Mouse (Mus musculus) adrenal gland, postnatal 36 days (tissue): ENCODE data around the gene Rbms2. TPM values are rescaled to one million over a fixed set of nuclear protein-coding genes. Genes with fewer than 3 reads are reported as not detected.
"Not testable (repeated sequence)": the region's sequence is repeated elsewhere in the genome, so short reads cannot be mapped to it uniquely, and the experiment has no call there.

Experiments used
- DNase-seq, 2 experiments: peaks; one replicate each; pipeline ENCODE4 v3.0.0; 2021; ENCODE audit warnings: mixed read lengths in 1 of 2
- long read RNA-seq, 2 experiments: library from polyadenylated mRNA; stranded (forward); transcript quantifications; one replicate each; pipeline ENCODE4 v2.0.0; 2021; ENCODE audit warnings: borderline sequencing depth in 2 of 2
- total RNA-seq, 2 experiments: library from RNA; stranded (reverse); gene quantifications; 2 replicates each; pipeline ENCODE4 v1.2.3; 2021

The Rbms2 gene
- total RNA-seq = 100 to 1,000 TPM in 1 of 2 experiments, 10 to 100 TPM in 1; 79.9 to 101 TPM
- long read RNA-seq, experiment 1, transcript Rbms2-201 (13 exons, 1,481 nt) = major isoform, 16 of 37 reads
- long read RNA-seq, experiment 1, partial matches to known transcripts = 16 of 37 reads
- long read RNA-seq, experiment 1, other reads (novel, unspliced or antisense) = 4 of 37 reads
- long read RNA-seq, experiment 2, transcript Rbms2-201 (13 exons, 1,481 nt) = major isoform, 13 of 31 reads
- long read RNA-seq, experiment 2, partial matches to known transcripts = 5 of 31 reads
- long read RNA-seq, experiment 2, other reads (novel, unspliced or antisense) = 10 of 31 reads

DNA sequence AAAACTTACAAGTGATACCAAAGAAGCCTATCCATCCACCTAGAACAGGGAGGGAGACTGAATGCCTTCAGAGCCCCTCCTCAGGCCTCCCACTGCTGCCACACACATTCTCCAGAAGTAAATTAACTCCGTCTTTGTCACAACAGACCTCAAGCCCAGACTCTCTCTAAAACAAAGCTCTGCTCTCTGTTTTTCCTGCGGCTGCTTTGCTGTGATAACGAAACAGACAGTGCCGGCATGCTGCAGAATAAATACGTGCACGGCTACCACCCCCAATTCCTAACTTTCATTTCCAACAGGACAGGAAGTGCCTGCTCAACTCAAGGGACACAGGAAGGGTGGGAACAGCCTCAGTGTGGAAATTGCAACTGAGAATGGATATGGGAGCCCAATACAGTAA is at the start of gene Rbms2:
Gene Rbms2, minus strand, starts transcription at position 309 of the 400 bp plus-strand sequence.
- DNase-seq = peak; percentile 32 to 34

DNA sequence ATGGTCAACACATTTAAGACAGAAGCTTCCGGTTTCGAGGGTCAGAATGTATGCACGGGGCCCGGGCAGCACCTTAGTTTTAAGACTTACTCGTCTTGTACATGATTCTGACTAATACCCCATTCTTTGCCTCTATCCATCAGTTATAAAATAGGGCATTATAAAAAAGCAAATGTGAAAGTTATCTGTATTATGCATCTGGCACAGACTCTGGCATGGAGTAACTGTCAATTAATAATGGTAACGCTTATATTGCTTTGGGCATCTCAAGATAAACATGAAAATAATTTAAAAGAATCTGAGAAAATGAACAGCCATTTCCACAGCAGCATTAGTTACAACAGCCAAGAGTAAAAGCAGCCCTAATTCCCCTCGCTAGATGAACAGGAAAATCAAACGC is 47.9 kb upstream of the Rbms2 start:
- no peak for DNase-seq

DNA sequence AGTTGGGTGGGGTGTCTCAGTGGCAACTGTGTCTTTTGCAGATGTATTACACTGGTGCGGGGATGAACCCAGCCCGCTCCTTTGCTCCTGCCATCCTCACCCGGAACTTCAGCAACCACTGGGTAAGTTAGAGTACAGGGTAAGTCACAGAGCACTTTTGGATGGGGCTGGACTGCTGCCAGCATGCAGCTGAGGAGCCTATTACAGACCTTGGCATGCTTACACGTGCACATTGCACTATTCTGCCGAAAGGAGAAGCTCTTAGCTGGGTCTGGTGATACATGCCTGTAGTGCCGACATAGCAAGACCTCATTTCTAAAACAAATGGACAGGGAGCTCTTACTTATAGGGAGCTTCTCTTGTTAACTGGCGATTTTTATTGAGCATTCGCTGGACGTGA is 47.5 kb upstream of the Rbms2 start:
- DNase-seq = no peak

DNA sequence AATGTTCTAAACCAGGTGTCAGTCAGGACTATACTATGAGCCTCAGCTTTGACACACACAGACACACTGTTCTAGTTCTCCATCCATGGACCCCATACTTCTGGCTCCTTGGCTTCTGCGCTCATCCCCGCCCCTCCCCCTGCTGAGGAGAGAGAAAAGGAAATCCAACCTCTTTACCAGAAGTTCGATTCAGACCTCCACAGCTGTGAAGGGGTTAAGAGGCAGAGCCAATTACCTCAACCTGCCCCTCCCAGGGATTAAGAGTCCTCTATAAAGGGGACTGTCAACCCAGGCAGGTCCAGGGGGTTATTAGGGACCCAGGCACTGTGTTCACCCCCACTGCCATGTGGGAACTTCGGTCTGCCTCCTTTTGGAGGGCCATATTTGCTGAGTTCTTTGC is 45.4 kb upstream of the Rbms2 start, which contains the start of gene Mip:
Gene Mip, plus strand, starts transcription at position 301 of the 400 bp plus-strand sequence.
- DNase-seq = no peak

DNA sequence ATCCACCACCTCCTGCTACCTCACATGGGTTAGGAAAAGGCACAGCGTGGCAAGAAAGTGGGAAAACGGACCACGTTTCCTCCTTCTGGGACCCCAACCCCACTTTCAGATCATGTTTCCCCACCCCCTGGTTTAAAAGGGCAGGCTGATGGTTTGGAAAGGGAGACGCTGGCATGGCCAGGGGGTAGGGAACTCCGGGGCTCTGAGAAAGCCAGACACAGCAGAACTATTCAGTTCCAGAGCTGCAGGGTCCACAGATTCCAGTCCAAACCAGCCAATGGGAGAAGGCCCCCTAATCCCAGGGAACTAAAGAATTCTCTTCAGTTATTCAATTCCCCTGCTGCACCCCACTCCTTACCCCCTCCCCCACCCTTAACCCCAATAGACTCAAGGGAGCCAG is 45.0 kb upstream of the Rbms2 start:
- DNase-seq = no peak

DNA sequence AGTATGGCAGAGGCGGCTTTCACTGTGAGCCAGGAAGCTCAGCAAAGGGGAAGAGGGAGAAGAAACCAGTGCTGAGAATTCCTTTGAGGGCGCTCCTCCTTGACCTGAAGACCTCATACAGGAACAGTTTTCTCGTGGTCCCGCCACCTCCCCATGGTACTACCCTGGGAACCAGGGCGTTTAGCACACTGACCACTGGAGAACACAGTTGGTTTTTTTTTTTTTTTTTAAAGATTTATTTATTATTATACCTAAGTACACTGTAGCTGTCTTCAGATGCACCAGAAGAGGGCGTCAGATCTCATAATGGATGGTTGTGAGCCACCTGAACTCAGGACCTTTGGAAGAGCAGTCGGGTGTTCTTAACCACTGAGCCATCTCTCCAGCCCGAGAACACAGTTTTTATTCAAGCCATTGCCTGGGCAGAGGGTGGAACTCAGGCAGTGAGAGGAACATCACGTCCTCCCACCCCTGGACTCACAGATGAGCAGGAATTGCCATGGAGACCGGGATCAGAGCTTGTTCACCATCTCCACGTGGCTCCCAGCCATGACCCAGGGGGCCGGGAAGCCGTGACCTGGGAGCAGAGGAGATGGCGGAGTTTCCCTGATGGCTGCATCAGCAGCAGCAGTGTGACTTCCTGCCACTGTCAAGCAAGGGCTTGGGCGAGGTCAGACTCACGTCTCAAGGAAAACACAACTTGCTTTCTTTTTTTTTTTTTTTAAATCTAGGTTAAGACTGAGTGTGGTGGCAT is 41.6 kb upstream of the Rbms2 start:
- DNase-seq = peak; percentile 14 to 35

DNA sequence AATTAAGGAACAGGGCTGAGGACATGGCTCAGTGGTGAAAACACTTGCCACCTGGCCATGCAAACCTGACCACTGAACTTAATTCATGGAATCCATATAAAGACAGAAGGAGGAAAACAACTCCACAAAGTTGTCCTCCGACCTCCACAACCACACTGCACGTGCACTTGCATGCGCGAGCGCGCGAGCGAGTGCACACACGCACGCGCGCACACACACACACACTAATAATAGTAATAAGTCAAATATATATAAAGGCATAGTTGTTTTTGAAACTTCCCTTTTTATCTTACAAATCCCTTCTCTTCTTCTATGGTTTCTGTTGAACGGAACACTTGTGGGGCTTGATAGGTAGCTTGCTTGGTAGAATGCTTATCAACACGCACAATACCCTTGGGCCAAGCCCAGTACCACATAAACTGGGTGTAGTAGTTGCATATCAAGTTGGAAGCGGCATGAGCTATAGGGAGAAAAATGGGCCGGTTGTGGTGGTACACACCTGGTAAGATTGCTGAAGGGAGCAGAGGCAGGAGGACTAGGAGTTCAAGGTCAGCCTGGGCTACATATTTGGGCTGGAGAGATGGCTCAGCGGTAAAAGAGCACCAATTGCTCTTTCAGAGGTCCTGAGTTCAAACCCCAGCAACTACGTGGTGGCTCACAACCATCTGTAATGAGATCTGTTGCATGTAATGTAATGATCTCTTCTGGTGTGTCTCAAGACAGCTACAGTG is 38.5 kb upstream of the Rbms2 start:
- no peak for DNase-seq

DNA sequence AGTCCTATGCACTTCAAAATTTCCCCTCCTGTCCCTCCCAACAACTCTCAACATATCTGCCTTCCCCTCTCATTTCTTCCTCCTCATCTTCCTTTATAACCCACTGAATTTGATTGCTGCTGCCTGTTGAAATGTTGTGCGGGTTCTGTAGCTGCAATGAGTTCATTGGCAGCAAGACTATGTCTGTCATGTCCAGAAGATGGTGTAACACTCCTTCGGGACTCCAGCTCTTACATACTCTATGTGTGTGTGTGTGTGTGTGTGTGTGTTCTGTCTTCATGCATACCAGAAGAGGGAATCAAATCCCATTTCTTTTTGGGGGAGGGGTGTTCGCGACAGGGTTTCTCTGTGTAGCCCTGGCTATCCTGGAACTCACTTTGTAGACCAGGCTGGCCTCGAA is 34.9 kb upstream of the Rbms2 start:
- DNase-seq = no peak

DNA sequence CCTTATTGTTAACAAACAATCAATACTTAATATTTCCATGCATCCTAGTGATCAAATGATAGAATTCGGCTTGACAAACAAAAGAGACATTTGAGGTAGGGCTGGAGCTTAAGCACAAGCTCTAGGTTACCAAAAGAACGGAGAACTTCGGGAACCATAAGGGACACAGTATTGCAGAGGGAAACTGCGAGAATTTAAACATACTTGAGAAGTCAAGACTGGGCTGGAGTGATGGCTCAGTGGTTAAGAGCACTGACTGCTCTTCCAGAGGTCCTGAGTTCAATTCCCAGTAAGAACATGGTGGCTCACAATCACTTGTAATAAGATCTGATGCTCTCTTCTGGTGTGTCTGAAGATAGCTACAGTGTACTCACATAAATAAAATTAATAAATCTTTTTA is 34.0 kb upstream of the Rbms2 start:
- not testable (repeated sequence) for DNase-seq

DNA sequence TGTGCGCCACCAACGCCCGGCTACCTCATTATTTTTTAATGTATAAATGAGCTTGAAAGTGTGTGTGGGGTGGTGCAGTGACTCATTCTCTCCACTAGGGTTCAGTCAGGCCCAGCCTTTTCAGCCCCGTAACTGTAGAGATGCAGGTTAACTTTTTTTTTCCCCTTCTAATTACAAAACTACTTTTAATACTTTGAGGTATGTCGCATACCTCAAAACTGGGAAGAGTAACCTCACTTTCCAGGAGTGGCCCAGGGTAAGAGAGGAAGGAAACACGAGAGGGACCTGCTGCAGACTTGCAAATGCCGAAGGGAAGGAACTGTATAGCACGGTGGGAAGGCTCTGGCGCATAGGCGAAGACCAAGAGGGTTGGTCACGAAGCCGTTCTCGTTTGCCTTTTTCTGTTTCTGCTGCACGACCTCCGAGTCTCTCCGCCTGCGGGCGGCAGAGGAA is 32.8 kb upstream of the Rbms2 start:
- DNase-seq = peak; percentile 43 to 71

DNA sequence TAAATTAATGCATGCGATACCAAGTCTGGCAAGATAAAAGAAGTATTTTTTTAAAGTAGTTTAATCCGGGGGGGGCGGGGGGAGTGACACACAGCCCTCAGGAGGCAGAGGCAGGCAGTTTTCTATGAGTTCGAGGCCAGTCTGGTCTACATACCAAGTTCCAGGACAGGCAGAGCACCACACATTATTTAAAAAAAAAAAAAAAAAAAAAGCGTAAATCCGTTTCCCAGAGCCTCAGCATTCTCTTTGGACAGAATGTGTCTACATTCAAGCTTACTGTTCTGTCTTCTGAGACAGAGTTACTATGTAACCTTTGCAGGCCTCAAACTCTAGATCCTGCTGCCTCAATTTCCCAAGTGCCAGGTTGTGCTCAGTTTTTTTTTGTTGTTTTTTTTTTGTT is 32.1 kb upstream of the Rbms2 start:
- no peak for DNase-seq

DNA sequence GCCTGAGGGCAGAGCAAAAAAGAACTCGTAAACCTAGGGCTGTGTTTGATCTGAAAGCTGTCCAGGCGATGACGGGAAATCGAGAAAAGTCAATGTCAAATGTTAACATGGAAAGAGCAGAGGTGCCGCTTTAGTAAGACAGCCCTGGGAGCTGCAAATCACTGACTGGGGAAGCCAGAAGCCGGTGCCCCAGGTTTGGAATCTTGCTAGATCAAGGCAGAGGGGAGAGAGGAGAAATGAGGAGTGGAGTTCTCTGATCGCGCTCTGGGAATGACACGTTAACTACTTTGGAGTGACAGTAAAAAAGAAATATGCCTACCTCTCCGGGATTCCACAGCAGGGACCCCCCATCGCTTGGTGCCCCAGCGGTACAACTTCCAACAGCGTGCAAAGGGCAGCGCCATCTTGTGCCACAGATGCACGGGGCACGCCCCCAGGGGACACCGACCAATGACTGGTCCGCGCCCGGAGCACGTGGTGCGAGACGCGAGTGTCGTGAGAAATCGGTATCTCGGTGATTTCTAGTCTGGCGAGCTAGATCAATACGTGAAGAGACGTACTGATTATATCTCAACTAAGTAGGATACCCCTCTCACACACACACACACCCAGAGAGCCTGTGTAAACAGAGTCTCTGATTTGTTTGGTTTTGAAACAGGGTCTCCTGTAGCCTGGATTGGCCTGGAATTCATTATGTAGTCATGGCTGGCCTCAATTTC is 31.5 kb upstream of the Rbms2 start, which contains the start of gene Spryd4:
Gene Spryd4, minus strand, starts transcription at position 418 of the 719 bp plus-strand sequence.
- DNase-seq = peak; percentile 94 to 96

DNA sequence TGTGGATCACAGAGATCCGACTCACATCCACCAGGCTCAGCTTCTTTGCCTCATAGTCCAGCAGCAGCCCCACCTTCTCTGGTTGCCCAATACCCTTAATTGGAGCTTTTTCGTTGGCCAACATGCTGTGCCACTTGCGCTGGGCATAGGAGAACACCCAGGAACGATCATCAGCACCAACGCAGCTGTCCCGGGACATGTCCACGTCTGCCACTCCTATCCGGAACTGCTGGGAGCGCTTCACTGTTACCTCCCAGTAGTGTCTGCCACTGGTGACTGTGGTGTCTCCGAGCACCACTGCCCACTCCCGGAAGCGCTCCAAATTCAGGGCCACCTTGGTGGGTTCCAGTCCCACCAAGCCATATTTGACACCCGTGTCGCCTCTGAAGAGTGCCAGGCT is 30.9 kb upstream of the Rbms2 start:
- DNase-seq = peak; percentile 35 to 47

DNA sequence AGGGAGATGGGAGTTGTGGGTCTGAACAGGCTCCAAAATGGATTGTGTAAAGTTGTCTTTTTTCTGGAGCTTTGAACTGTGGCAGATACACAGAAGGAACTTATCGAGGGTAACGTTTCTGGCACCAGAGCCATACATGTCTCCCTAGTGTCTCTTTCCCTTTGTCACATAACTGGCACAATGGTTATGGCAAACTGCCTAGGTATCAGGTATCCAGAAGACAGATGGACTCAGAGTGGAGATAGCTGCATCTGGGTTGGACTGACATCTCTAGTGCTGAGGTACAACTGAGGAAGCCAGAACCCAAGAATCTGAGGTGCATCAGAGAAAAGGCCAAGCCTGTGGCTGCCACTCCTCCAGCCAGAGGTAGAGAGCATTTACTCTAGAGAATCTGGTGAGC is 30.0 kb upstream of the Rbms2 start:
- DNase-seq = no peak

DNA sequence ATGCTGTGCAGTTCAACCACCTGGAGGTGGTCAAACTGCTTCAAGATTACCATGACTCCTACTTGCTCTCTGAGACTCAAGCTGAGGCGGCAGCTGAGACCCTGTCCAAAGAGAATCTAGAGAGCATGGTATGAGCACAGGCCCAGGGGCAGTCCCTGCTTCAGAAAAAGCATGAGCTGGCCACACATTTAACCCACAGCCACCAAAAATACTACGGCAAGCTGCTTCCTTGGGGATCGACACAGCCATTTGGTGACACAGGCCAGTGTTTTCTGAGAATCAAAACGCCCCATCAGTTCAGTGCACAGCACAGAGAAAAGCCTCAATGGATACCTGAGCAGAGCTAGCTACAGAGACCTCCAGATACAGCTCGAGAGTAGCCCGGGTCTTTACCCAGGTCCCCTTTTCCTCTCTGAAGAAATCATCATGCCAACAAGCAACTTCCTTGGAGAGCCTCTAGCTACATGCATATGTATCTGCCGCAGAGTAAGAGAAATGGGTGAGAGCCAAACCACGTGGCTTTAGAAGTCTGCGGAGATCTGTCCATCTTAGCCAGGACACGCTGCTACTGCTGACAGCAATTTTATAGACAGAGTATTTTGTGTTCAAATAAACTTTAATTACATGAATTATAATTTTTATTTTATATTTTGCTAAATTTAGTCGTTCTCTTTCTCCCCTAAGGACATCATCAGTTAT is 29.4 kb upstream of the Rbms2 start:
- DNase-seq = no peak

DNA sequence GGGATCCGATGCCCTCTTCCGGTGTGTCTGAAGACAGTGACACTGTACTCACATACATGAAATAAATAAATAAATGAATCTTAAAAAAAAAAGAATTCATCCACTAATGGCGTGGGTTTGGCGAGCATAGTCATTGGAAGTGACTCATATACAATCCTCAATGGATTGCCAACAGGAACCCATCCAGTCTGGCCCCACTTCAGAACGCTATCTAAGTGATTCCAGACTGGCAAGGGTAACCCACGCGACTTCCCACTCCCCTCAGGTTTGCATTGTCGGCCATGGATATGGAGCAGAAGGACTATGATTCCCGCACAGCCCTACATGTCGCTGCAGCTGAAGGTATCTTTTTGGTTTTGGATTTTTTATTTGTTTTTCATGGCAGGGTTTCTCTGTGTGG is 28.2 kb upstream of the Rbms2 start:
- DNase-seq = no peak

DNA sequence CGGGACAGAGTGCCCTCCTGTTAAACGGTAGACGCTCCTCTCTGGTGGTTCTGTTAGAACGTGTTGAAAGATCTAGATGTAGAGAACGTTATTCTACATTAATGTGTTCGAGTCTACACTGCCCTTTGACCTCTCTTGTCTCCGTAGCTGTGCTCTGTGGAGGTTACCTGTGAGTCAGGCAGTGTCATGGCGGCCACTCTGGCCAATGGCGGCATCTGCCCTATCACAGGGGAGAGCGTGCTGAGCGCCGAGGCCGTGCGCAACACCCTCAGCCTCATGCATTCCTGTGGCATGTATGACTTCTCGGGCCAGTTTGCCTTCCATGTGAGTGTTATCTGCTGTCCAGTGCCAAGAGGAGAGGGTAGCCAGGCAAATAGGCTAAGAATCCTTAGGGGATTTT is 24.8 kb upstream of the Rbms2 start:
- DNase-seq = no peak

DNA sequence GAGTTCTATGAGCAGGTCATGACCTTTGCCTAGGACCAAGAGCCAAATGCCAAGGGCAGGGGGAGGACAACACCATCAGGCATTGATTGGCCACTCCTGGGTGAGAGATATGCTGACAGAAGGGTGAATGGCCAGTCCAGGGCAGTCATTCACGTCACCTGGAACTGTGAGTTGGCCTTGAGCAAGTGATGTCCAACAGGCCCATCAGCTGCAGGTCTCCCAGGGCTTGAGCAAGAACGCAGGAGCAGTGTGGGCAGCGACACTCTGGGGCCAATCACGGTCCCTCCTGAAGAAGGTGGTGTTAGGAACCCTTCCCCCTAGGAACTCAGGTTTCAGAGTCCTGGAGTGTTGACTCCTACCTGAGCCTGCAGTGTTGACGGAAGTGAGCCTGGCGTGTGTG is 21.8 kb upstream of the Rbms2 start:
- peak in 1 of 2 experiments; percentile 16 for DNase-seq

DNA sequence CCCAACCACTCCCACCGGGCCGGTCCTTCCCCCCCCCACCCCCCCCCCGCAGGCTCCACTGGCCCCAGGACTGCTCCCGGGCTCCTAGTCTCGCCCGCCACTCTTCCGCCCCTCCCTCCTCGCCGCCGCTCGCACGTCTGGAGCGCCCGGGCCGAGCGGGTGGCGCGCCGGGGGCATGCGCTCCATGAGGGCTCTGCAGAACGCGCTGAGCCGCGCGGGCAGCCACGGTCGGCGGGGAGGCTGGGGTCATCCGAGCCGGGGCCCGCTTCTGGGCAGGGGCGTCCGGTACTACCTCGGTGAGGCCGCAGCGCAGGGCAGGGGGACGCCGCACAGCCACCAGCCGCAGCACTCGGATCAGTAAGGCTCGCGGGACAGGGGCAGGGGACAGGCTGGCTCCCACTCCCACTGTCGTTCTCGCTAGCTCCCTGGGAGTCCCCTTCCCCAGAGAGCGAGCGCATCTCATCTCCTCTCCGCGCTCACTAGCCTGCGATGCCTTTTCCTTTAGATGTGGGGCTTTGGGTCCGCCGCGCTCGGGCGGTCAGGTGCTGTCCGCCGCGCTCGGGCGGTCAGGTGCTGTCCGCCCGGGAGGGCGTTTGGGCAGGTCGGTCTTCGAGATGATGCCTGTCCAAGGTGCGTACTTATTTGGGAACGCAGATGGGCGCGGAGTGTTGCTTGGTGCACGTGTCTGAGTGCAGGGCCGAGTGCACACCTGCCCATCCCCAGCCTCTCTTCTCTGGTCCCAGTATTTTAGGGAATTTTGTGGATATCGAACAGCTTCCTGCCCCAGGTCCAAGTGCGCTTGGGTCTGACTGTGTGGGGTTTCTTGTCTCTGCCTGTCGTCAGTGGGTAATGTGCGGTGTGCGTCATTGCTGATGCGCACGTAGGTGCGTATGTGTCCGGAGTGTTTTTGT is 14.7 kb upstream of the Rbms2 start:
- no peak for DNase-seq

DNA sequence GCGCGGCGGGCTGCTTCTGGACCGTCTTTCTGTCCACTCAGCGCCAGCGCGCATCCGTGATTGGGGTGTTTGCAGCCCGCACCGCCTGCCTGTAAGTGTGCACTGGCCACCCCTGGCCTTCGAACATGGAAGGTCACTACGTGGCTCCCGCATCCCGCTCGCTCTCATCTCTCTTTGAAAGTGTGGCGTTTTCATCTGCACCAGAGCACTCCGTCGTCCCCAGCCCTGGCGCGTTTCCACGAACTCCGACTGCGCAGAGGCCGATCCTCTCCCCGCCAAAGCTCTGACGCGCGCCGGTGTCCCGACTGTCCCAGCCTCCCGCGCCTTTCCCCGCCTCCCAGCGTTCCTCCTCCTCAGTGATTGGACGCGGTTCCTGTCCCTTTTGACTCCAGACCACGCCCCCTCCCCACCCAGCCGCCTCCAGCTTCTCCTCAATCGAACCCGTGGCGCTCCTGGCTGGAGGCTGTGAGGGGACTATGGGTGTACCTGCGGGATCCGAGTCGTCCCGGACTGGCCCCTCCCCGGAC is 14.0 kb upstream of the Rbms2 start, which contains the start of gene Gls2:
Gene Gls2, plus strand, starts transcription at position 434 of the 527 bp plus-strand sequence.
- DNase-seq = peak; percentile 99
